Mouse (Mus musculus) small intestine, adult 2 months (tissue): ENCODE data around the gene Lrp5. TPM values are rescaled to one million over a fixed set of nuclear protein-coding genes. Genes with fewer than 3 reads are reported as not detected.

Experiments used
- H3K27ac ChIP-seq: fragments of 200-500 bp; 2 replicates; pipeline ENCODE4 v1.5.1; 2012; ENCODE audit warnings: low read depth, low read length, control low read depth, inconsistent platforms; ENCODE audit not compliant: insufficient read depth
- H3K27me3 ChIP-seq: fragments of 200-500 bp; 2 replicates; pipeline ENCODE4 v1.6.1; 2012; ENCODE audit warnings: mild to moderate bottlenecking, moderate library complexity, low read length, inconsistent platforms; ENCODE audit not compliant: control insufficient read depth, insufficient read depth
- H3K36me3 ChIP-seq: fragments of 200-500 bp; 2 replicates; pipeline ENCODE4 v1.6.1; 2012; ENCODE audit warnings: mild to moderate bottlenecking, low read length, control low read depth, inconsistent platforms; ENCODE audit not compliant: control insufficient read depth, insufficient read depth
- H3K4me1 ChIP-seq: fragments of 200-500 bp; 2 replicates; pipeline ENCODE4 v1.6.1; 2012; ENCODE audit warnings: low read length, inconsistent platforms, mixed read lengths; ENCODE audit not compliant: control insufficient read depth, insufficient read depth, insufficient read length
- H3K4me3 ChIP-seq: fragments of 200-500 bp; 2 replicates; pipeline ENCODE4 v1.5.1; 2012; ENCODE audit warnings: low read depth, mild to moderate bottlenecking, control low read depth, inconsistent platforms, low read length, moderate library complexity
- CTCF ChIP-seq: fragments of 200-500 bp; IDR thresholded peaks from 2 replicates; pipeline ENCODE4 v1.5.1; 2012; ENCODE audit warnings: low read depth, mild to moderate bottlenecking, control low read depth, inconsistent platforms, low read length, moderate library complexity, mixed read lengths; ENCODE audit not compliant: insufficient replicate concordance, insufficient read length; ENCODE audit errors: extremely low read depth
- POLR2A ChIP-seq: fragments of 200-500 bp; IDR thresholded peaks from 2 replicates; pipeline ENCODE4 v1.6.1; 2012; ENCODE audit warnings: low read depth, mild to moderate bottlenecking, control low read depth, inconsistent platforms, low read length, moderate library complexity
- WGBS: fragments of 180-500 bp; shearing (Covaris S2); methylation state at CpG from one replicate; pipeline ENCODE4 v1.1.7; 2018; 5-methylcytosine and 5-hydroxymethylcytosine counted together
- polyA plus RNA-seq: library from polyadenylated mRNA; depleted of rRNA; stranded (reverse); fragments of >200 nt; gene quantifications from 2 replicates; pipeline ENCODE4 v1.2.3, GENCODE M21; 2012

Gene Lrp5
- polyA plus RNA-seq, 1 experiment, result 96.7 TPM

DNA sequence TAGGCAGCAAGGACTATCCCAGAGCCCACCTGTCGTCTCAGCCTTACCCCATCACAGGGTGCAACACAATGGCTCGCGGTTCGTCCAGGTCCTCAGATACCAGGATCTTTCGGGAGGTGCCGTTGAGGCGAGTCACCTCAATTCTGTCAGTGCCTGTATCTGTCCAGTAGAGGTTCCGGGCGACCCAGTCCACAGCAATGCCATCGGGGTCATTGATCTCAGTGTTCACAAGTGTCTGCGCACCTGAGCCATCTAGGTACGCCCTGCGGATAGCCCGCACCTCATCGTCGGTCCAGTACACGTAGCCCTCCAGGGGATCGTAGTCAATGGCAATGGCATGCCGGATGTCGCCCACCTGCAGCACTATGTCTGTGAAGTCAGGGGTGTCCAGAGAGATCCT lies 56.3 kb downstream of the Lrp5 start:
- H3K27me3 ChIP-seq, result no peaks in the 10 kb centered on the region
- H3K36me3 ChIP-seq, result peaks cover 38% of the 10 kb centered on the region
- peaks cover 41% of the 10 kb centered on the region for H3K4me1 ChIP-seq
- 95% methylated on average over 20 of the region's 20 CpGs for WGBS
- no peak overlapping the region for H3K4me3 ChIP-seq
- H3K27ac ChIP-seq, result no peak overlapping the region
- TF ChIP-seq CTCF (no peak), POLR2A (no peak)

GRCm38 (mm10) chr19:3628223-3628622 lies 58.1 kb downstream of the Lrp5 start:
- Histone ChIP-seq H3K36me3 (peaks cover 38% of the 10 kb centered on the region), H3K27me3 (no peaks in the 10 kb centered on the region), H3K4me1 (peaks cover 47% of the 10 kb centered on the region), H3K27ac (no peak overlapping the region), H3K4me3 (no peak overlapping the region)
- 80% methylated on average over 8 of the region's 8 CpGs for WGBS
- TF ChIP-seq POLR2A, result no peak

GRCm38 (mm10) chr19:3625111-3625510 lies 61.3 kb downstream of the Lrp5 start:
- H3K4me3 ChIP-seq, result no peak overlapping the region
- WGBS, result 37% methylated on average over 7 of the region's 7 CpGs
- peaks cover 28% of the 10 kb centered on the region for H3K4me1 ChIP-seq
- TF ChIP-seq CTCF (no peak), POLR2A (no peak)
- no peaks in the 10 kb centered on the region for H3K27me3 ChIP-seq
- peak overlapping the region; percentile 91 for H3K27ac ChIP-seq
- peaks cover 48% of the 10 kb centered on the region for H3K36me3 ChIP-seq

DNA sequence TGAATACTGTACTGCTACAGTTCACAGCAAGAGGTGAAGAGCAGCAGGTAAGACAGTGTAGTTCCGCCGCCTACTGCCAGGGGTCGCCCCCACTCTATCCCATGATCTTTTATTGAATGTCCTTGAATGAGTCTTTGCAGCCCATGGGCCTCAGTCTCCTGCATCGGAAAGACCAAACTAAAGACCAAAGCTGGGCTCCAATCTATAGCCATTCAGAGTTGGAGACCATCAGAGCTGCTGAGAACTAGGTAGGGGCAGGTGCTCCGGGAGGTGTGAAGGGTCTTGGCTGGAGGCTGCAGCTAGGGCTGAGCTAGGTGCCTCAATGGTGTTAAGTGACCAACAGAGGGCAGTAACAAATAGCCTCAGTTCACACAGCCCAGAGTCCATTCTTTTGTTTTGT lies 62.5 kb downstream of the Lrp5 start:
- H3K36me3 ChIP-seq, result peaks cover 49% of the 10 kb centered on the region
- H3K4me1 ChIP-seq, result peaks cover 20% of the 10 kb centered on the region; the same call in 1 of the 2 replicates
- H3K27ac ChIP-seq, result peak overlapping the region; percentile 91
- TF ChIP-seq CTCF (peak; percentile 78; the same call in 1 of the 2 replicates), POLR2A (no peak)
- WGBS, result 46% methylated on average over 5 of the region's 5 CpGs
- H3K27me3 ChIP-seq, result no peaks in the 10 kb centered on the region
- H3K4me3 ChIP-seq, result no peak overlapping the region

DNA sequence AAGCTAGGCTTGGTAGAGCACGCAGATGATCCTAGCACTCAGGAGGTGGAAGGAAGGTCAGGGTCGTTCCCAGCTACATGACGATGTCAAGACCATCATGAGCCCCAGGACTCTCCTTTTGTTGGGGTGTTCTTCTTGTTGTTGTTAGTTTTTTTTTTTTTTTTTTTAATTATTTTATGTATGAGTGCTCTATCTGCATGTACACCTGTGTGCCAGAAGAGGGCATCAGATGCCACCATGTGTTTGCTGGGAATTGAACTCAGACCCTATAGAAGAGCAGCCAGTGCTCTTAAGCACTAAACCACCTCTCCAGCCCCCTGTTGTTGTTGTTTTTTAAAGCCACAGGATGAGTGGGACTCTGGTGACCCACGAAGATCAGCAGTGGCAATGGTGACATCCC lies 63.1 kb downstream of the Lrp5 start:
- Histone ChIP-seq H3K27me3 (no peaks in the 10 kb centered on the region), H3K4me1 (peaks cover 19% of the 10 kb centered on the region; the same call in 1 of the 2 replicates), H3K4me3 (no peak overlapping the region), H3K36me3 (peaks cover 50% of the 10 kb centered on the region), H3K27ac (no peak overlapping the region)
- WGBS, result 52% methylated on average over 4 of the region's 4 CpGs
- TF ChIP-seq POLR2A (no peak), CTCF (no peak)

DNA sequence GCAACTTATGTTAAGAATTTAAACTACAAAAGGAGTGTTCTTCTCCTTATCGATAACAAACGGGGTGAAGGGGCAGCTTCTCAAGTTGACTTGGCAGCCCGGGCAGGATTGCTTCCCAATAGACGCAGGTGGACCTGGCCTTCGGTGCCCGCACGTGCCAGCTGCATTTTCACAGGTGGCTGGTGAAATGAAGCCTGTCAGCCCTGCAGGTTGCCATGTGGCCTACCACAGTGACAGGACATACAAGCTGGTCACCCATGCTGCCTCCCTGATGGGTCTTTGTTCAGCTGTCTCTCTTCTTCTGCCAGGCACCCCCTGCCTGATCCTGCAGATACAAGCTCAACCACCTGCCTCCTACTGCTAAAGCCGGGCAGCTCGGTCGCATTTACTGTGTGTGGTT lies 65.5 kb downstream of the Lrp5 start:
- TF ChIP-seq POLR2A (no peak), CTCF (no peak)
- H3K4me1 ChIP-seq, result peaks cover 19% of the 10 kb centered on the region; the same call in 1 of the 2 replicates
- no peak overlapping the region for H3K4me3 ChIP-seq
- H3K27me3 ChIP-seq, result no peaks in the 10 kb centered on the region
- no peak overlapping the region for H3K27ac ChIP-seq
- H3K36me3 ChIP-seq, result peaks cover 42% of the 10 kb centered on the region
- 87% methylated on average over 10 of the region's 10 CpGs for WGBS

- H3K36me3 ChIP-seq, result peaks cover 57% of the 10 kb centered on the region
- WGBS, result 87% methylated on average over 2 of the region's 2 CpGs
- TF ChIP-seq CTCF, result peak; percentile 49; the same call in 1 of the 2 replicates
- TF ChIP-seq POLR2A, result no peak
- H3K4me3 ChIP-seq, result no peak overlapping the region
- H3K4me1 ChIP-seq, result peaks cover 7% of the 10 kb centered on the region; the same call in 1 of the 2 replicates
- H3K27me3 ChIP-seq, result no peaks in the 10 kb centered on the region
- no peak overlapping the region for H3K27ac ChIP-seq
Observed at GRCm38 (mm10) chr19:3619359-3619758, 67.0 kb downstream of the Lrp5 start.
